Mouse (Mus musculus) limb, embryonic 14.5 days (tissue): ENCODE results near the gene Vash2. TPM values are rescaled to one million over a fixed set of nuclear protein-coding genes. Genes with fewer than 3 reads are reported as not detected.

Experiments
- ATAC-seq: fragments of 200-750 bp; cut with Nextera tagmentation; 2 replicates; pipeline ENCODE4 v1.8.0; 2017; ENCODE audit warnings: low read depth, moderate number of reproducible peaks, moderate TSS enrichment; ENCODE audit not compliant: low FRiP score
- DNase-seq: peaks from one replicate; pipeline ENCODE4 v3.0.0-alpha.2; 2015; ENCODE audit warnings: low spot score
- H3K27ac ChIP-seq: fragments of 300-500 bp; sonication (generic); replicated peaks from 2 replicates; pipeline ENCODE4 v1.5.1; 2014; ENCODE audit warnings: low read depth, mild to moderate bottlenecking, low read length, moderate library complexity, mixed read lengths
- H3K27me3 ChIP-seq: fragments of 300-500 bp; sonication (generic); 2 replicates; pipeline ENCODE4 v1.6.1; 2014; ENCODE audit warnings: low read length, mixed read lengths; ENCODE audit not compliant: control insufficient read depth, insufficient read depth
- H3K36me3 ChIP-seq: fragments of 300-500 bp; sonication (generic); 2 replicates; pipeline ENCODE4 v1.6.1; 2014; ENCODE audit warnings: mild to moderate bottlenecking, low read length, moderate library complexity, mixed read lengths; ENCODE audit not compliant: control insufficient read depth, insufficient read depth
- H3K4me1 ChIP-seq: fragments of 300-500 bp; sonication (generic); 2 replicates; pipeline ENCODE4 v1.6.1; 2014; ENCODE audit warnings: antibody characterized with exemption, low read length, mixed read lengths; ENCODE audit not compliant: control insufficient read depth, insufficient read depth
- H3K4me2 ChIP-seq: fragments of 300-500 bp; sonication (generic); replicated peaks from 2 replicates; pipeline ENCODE4 v1.6.1; 2014; ENCODE audit warnings: low read depth, mild to moderate bottlenecking, low read length, moderate library complexity; ENCODE audit not compliant: severe bottlenecking
- H3K4me3 ChIP-seq: fragments of 300-500 bp; sonication (generic); replicated peaks from 2 replicates; pipeline ENCODE4 v1.5.1; 2014; ENCODE audit warnings: low read length
- H3K9ac ChIP-seq: fragments of 300-500 bp; sonication (generic); 2 replicates; pipeline ENCODE4 v1.6.1; 2014; ENCODE audit warnings: mild to moderate bottlenecking, low read depth, low read length, moderate library complexity; ENCODE audit not compliant: severe bottlenecking
- H3K9me3 ChIP-seq: fragments of 300-500 bp; sonication (generic); 2 replicates; pipeline ENCODE4 v1.6.1; 2016; ENCODE audit warnings: low read length; ENCODE audit not compliant: control insufficient read depth
- POLR2A ChIP-seq: fragments of 200-500 bp; IDR thresholded peaks from 2 replicates; pipeline ENCODE4 v1.8.0; 2012; ENCODE audit warnings: inconsistent platforms, mild to moderate bottlenecking, moderate library complexity, borderline replicate concordance; ENCODE audit not compliant: insufficient read depth, insufficient read length; ENCODE audit errors: extremely low read depth
- WGBS: fragments of 180-500 bp; shearing (Covaris S2); extraction: QIAGEN DNeasy Blood & Tissue Kit; methylation state at CpG from one replicate; pipeline ENCODE4 v1.1.7; 2014; 5-methylcytosine and 5-hydroxymethylcytosine counted together
- polyA plus RNA-seq, 2 experiments: library from polyadenylated mRNA; depleted of rRNA in 1 of 2; stranded (reverse) in 1 of 2; unstranded in 1 of 2; fragments of >200 nt; fragmentation: Nextera tagmentation in 1 of 2; extraction: Ambion mirVana in 1 of 2; gene quantifications; 2 replicates each; pipeline versions ENCODE4 v1.2.1 to v1.2.3; 2012 to 2014

Gene Vash2
- polyA plus RNA-seq, 2 experiments = 40.1 to 64.7 TPM

DNA sequence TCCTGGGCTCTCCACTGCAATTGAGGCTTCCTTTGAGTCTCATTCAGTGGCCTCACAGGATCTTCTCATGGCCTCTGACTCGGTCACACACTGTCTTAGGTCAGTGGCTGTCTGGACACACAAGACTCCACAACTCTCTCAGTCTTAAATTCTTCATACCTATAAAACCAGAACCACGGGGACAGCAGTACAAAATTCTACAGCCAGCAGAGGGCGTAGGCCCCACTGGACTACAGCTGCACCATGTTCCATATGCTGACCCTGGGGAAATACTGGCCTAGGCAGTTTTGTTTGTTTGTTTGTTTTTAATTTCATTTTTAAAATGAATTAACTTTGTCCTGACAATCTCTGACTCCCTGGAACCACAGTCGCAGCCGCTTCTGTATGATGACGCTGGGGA, 23.1 kb upstream of the Vash2 start:
- Histone ChIP-seq H3K9ac (no peak overlapping the region), H3K9me3 (peaks cover 7% of the 10 kb centered on the region), H3K4me2 (no peak overlapping the region), H3K27me3 (no peaks in the 10 kb centered on the region), H3K4me3 (no peak overlapping the region), H3K4me1 (no peaks in the 10 kb centered on the region), H3K27ac (no peak overlapping the region), H3K36me3 (peaks cover 12% of the 10 kb centered on the region)
- no peak for DNase-seq
- no peak for TF ChIP-seq POLR2A
- ATAC-seq = no peak
- WGBS = 58% methylated on average over 6 of the region's 6 CpGs

DNA sequence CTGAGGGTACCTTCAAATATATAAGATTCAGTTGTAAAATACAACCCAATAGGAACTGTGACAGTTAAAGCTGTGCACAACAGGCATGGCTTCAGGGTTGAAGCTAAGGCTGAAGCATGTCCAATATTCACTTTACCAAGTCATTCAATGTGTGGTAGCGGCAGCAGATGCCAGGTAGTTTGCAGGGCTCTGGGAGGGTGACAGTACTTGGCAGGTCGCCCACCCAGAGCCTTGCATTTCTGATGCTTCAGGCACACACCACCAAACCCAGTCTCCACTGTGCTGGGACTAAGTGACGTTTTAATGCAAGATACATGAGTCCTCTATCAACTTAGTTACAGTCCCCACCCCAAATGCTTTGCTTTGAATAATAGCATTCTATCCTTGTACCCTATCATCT, 21.6 kb upstream of the Vash2 start:
- Histone ChIP-seq H3K4me2 (no peak overlapping the region), H3K4me1 (no peaks in the 10 kb centered on the region), H3K27ac (no peak overlapping the region), H3K9ac (no peak overlapping the region), H3K27me3 (no peaks in the 10 kb centered on the region), H3K36me3 (peaks cover 9% of the 10 kb centered on the region), H3K9me3 (peaks cover 7% of the 10 kb centered on the region), H3K4me3 (no peak overlapping the region)
- no peak for TF ChIP-seq POLR2A
- ATAC-seq (no peak), DNase-seq (no peak)
- 73% methylated on average over 3 of the region's 3 CpGs for WGBS

DNA sequence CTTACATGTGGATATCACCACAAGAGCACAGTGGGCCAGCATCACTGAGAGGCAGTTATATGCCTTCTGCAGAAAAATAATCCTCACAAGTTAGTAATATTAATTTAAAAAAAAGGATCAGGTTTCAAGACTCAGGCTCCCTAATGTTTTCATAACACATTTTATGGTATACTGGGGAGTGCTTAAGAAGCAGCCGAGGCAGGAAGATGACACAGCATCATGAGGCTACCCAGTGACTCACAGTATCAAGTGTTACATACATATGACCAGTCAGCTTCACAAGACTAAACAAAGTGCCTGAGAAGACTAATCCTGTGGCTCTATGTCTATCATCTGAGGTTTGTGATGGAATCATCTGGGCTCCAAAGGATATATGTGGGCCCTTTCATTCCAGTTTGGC, 18.9 kb upstream of the Vash2 start:
- H3K4me3 ChIP-seq = no peak overlapping the region
- no peaks in the 10 kb centered on the region for H3K36me3 ChIP-seq
- ATAC-seq = no peak
- no peaks in the 10 kb centered on the region for H3K4me1 ChIP-seq
- peaks cover 7% of the 10 kb centered on the region for H3K9me3 ChIP-seq
- no peak for DNase-seq
- H3K4me2 ChIP-seq = no peak overlapping the region
- no peak overlapping the region for H3K27ac ChIP-seq
- TF ChIP-seq POLR2A = no peak
- 78% methylated on average over 1 of the region's 1 CpGs for WGBS
- H3K27me3 ChIP-seq = no peaks in the 10 kb centered on the region
- no peak overlapping the region for H3K9ac ChIP-seq

DNA sequence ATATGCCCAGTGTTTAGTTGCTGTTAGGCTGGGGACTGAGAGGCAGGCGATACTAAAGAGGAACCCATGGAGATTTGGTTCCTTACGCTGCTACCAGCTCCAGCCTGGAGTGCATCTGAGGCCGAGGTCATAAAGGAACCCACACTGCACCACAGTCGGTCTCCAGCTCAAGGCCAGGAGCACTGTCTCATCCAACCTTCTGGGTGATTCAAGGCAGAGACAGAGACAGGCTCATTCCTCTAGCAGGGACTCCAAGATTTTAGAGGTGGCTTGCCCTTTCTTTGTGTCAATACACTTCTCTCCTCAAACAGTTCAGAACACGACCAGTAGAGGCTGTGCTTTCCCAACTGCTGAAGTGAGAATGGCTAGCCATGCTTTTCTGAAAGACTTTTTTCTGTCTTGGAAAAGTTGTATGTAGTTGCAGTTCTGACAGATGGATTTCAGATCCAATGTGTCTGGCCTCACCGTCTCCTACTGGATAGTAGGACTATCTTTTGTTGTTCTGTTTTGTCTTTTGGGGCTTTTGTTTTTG, 17.3 kb upstream of the Vash2 start:
- Histone ChIP-seq H3K4me1 (no peaks in the 10 kb centered on the region), H3K9ac (no peak overlapping the region), H3K4me2 (no peak overlapping the region), H3K27ac (no peak overlapping the region), H3K27me3 (no peaks in the 10 kb centered on the region), H3K4me3 (no peak overlapping the region), H3K36me3 (no peaks in the 10 kb centered on the region), H3K9me3 (peaks cover 7% of the 10 kb centered on the region)
- ATAC-seq (no peak), DNase-seq (no peak)
- WGBS = 72% methylated on average over 6 of the region's 6 CpGs
- TF ChIP-seq POLR2A = no peak

DNA sequence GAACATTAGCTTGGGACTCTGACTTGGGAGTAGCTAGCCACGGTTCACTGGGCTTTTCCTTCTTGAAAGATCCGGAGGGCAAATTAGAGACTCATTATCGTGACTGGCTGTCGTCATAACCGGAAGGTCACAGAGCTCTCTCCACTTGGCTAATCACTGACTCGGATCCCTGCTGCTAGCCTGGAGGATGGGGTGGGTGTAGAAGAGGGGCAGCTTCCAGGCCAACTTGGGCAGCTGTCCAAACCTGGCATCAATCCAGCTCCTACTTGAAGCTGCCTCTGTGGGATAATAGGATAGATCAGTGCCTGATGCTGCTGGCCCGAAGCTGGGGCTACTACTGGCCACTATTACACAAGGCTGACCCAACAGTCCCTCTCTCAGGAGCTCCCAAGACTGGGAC, 16.5 kb upstream of the Vash2 start:
- 79% methylated on average over 7 of the region's 7 CpGs for WGBS
- no peak overlapping the region for H3K4me3 ChIP-seq
- ATAC-seq = no peak
- no peak overlapping the region for H3K9ac ChIP-seq
- peaks cover 7% of the 10 kb centered on the region for H3K9me3 ChIP-seq
- H3K4me1 ChIP-seq = no peaks in the 10 kb centered on the region
- no peak for TF ChIP-seq POLR2A
- H3K27me3 ChIP-seq = no peaks in the 10 kb centered on the region
- no peak overlapping the region for H3K4me2 ChIP-seq
- H3K27ac ChIP-seq = no peak overlapping the region
- DNase-seq = no peak
- no peaks in the 10 kb centered on the region for H3K36me3 ChIP-seq
